Mouse (Mus musculus) thymus, postnatal 0 days (tissue): Measurements from ENCODE around the gene Thrb. TPM values are rescaled to one million over a fixed set of nuclear protein-coding genes. Genes with fewer than 3 reads are reported as not detected.

Source experiments
- DNase-seq: peaks from one replicate; pipeline ENCODE4 v3.0.0-alpha.2; 2015; ENCODE audit warnings: low spot score
- polyA plus RNA-seq: library from polyadenylated mRNA; unstranded; fragments of >200 nt; fragmentation: Nextera tagmentation; extraction: Ambion mirVana; gene quantifications from 2 replicates; pipeline ENCODE4 v1.2.1, GENCODE M21; 2015

The Thrb gene
- polyA plus RNA-seq, 1 experiment from 2014 or later: 0.77 TPM

GRCm38 (mm10) chr14:17713297-17713904 is 53.3 kb downstream of the Thrb start:
- no peak for DNase-seq

GRCm38 (mm10) chr14:17719494-17719893 is 59.4 kb downstream of the Thrb start:
- no peak for DNase-seq

DNA sequence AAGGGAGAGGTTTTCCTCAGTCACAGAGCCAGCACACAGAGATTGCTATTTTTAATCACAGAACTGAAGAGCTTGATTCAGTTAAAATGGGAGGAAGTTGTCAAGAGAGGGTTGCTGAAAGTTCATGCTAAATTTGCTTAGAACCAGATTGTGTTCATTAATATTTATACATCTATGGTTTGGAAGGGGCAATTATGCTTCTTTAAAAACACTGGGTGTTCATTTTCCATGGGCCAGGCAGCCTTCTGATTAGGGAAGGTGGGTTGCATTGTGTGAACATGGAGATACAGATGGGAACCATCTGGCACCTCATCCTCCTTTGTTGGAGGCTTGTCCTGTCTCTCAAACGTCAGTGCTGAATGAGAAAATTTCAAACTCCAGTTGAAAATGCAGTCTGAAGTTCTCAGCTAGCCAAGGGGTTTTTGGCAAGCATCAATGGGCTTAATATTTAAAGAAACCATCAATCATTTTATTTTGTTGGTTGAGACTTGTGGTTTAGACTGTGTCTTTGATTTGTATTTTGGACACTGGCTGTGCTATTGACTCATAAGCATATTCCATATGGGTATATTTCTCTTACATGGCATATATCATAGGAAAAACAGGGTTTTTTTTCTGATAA is 62.9 kb downstream of the Thrb start:
- no peak for DNase-seq

DNA sequence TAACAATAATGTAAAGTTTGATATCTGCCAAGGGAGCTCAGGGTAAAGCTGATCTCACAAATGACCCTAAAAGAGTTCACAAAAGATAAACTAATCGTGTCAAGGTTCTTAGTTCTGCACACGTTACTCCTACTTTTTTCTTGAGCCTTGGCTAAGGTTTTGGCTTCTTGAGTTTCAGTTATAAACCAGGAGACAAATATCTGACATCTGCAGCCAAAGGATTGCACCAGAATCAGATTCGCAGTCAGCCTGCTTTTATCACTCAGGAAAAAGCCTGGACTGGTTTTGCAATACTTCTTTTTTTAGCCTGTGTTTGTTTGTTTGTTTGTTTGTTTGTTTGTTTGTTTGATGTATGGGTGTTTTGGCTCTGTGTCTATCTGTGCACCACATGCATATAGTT is 64.5 kb downstream of the Thrb start:
- DNase-seq: no peak

GRCm38 (mm10) chr14:17726906-17727305 is 66.8 kb downstream of the Thrb start:
- DNase-seq: no peak

- DNase-seq: no peak
Observed at GRCm38 (mm10) chr14:17727878-17728277, 67.8 kb downstream of the Thrb start.

DNA sequence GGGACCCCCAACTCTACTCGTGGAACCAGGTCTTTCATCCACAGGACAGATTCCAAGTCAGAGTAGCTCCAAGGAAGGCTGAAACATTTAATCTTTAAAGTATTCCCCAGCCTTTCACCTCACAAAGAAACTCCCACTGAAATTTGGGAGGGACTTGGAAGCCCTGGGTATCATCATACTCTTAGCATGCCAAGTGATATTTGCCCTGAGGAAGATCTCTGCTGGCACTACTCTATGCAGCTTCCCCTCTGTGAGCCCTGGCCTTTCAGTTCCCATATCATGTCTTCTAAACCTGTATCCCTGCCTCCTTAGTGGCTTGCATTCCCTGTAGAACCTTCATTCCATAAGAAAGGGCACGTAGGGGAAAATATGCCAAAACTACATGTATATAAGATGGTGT is 68.8 kb downstream of the Thrb start:
- DNase-seq: no peak

- DNase-seq: no peak
Observed at GRCm38 (mm10) chr14:17731020-17731419, 71.0 kb downstream of the Thrb start.

GRCm38 (mm10) chr14:17733077-17733778 is 73.2 kb downstream of the Thrb start:
- DNase-seq: no peak

DNA sequence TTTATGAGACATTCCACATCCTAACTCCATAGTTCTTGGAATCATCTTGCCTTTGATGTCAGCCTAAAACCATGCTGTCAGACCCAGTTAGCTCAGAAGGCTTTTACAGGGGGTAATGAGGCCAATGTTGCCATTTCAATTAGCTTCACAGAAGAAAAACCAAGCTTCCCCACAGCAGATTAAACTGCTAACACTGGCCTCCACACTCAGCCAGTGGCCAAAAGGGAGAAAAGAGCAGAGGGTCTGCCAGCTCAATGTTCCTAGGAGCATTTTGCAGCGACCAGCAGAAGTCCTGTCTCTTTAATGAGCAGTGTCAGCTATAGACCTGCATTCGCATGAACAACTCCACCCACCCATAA is 73.7 kb downstream of the Thrb start:
- DNase-seq: no peak

DNA sequence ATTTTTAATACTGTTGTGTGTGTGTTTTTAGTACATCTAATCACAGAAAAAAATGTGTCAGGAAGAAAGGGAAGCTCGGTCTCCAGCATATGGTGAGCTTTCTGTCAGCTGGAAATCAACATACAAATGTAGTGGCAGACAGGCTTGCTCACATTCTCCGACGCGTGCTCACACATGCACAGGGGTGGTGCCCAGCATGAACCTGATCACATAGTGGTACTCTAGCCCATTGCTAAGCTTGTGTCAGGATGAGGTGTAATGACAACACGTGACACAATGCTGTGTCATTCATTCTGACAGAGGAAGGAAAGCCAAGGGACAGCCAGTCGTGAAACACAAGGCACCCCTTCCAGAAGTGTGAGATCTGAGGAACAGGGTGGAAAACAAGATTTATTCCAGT is 75.4 kb downstream of the Thrb start:
- DNase-seq: no peak

DNA sequence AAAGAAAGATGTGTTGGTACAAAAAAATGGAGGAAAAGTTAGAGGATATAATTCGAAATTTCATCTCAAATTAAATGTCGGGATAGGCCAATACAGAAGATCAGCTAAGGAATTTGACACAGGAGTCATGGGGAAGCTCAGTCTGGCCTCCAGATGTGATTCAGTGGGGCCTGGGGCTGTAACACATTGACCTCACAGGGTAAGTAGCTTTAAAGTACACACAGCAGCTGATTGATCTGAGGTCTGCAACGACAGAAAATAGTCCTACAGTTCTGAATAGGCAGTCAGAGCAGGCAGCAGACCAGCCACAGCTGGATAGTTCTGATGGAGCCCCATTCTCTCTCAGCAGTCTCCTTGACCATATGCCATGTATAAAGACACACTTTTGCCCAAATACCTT is 80.8 kb downstream of the Thrb start:
- no peak for DNase-seq

DNA sequence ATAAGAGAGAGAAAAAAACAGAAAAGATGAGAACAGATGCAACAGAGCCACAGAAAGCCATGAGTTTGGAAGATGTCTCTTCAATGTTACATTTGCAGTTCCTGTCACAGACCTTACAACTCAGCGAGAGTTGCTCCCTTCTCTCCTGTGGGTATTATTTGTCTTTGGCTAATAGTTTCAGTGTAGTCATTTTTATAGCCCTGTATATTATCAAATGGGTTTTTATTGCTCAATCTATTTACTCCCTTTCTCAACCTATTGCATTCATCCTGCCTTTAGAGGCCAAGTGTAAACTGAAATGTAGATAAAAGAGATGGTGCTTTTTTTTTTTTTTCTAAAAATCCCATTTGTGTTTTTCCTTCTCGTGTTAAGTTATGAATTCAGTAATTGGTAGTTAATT is 82.2 kb downstream of the Thrb start:
- DNase-seq: no peak

GRCm38 (mm10) chr14:17742902-17743712 is 83.0 kb downstream of the Thrb start:
- DNase-seq: no peak

DNA sequence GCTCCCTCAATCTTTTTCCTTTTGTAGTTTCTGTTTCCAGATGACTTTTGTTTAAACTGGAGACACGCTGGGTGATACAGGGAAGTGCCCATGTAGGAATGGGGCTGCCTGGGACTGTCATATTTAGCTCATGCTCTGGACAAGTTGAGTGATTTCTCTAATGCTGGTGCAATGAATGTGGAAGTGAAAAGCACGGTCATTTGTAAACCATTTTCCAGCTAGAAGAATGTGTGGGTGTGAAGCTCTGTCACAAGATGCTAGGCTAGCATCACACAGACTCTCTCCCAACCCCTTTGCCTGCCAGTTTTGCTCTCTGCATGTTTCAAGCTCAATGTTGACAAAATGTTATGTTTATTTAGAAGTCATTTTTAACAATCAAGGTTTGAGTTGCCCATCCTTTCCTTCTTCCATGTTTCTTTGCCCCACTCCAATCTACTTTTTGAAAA is 83.7 kb downstream of the Thrb start:
- DNase-seq: no peak

- DNase-seq: no peak
Observed at GRCm38 (mm10) chr14:17747922-17748321, 87.9 kb downstream of the Thrb start.

GRCm38 (mm10) chr14:17748945-17749344 is 88.9 kb downstream of the Thrb start:
- DNase-seq: no peak

GRCm38 (mm10) chr14:17751911-17752310 is 91.8 kb downstream of the Thrb start:
- no peak for DNase-seq

GRCm38 (mm10) chr14:17753429-17753828 is 93.4 kb downstream of the Thrb start:
- no peak for DNase-seq

DNA sequence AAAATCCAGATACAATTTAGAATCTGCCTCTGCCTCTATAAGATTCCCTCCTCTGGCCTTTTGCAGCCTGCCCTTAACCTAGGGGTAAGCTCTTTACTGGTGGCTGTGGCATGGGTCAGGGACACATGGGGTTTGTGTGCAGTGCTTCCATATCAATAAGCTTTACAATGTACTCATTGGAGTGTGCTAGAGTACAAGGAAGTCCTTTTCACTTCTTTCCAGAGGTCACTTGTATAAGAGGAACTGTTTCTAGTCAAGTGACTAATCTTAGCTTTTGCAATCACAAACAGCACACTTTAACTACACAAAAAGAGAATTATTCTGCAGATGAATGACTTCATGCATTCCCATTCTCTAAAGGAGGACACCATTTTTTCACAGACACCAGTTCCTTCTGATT is 96.7 kb downstream of the Thrb start:
- DNase-seq: no peak

- no peak for DNase-seq
Observed at GRCm38 (mm10) chr14:17767987-17768386, 107.9 kb downstream of the Thrb start.

- DNase-seq: no peak
Observed at GRCm38 (mm10) chr14:17774404-17774803, 114.3 kb downstream of the Thrb start.
